Comparison of ENCODE assay signal across 8 mouse cellular contexts in genomic region chr11:116818722-116819121, GRCm38 (mm10). TPM values are rescaled to one million over a fixed set of nuclear protein-coding genes. Genes with fewer than 3 reads are reported as not detected.
DNase-seq lines count a peak whose midpoint lies in the region; ATAC-seq lines count a peak whose summit lies in the region.
"Had no signal": no experiment of that assay in that cellular context is flagged by ENCODE, and none has a peak within 500 bp of the region (broad histone marks: within the 10 kb centered on the region; RNA-seq: fewer than 3 reads in every experiment).

No protein-coding gene starts in this region.

- H3K27ac ChIP-seq in hindbrain, embryonic 12.5 days = peak overlapping the region; percentile 30; the same call in 1 of the 2 replicates
- no peak overlapping the region for H3K27ac ChIP-seq in hindbrain, embryonic 16.5 days (ENCODE audit: low read depth, low read length)
- H3K27ac ChIP-seq in embryonic facial prominence, embryonic 14.5 days (replicated peaks; ENCODE audit: low read depth, low read length) = peak overlapping the region; percentile 39
- H3K27ac ChIP-seq in limb, embryonic 13.5 days = peak overlapping the region; percentile 35; the same call in 1 of the 2 replicates
- H3K27ac ChIP-seq: liver, embryonic 14.5 days had no signal

- DNase-seq in cerebellum, postnatal 25 days = peak; percentile 59 to 71
- DNase-seq in embryonic facial prominence, embryonic 14.5 days (ENCODE audit: low spot score) = no peak

- WGBS in hindbrain, embryonic 12.5 days = 70% methylated on average over 8 of the region's 8 CpGs
- WGBS in hindbrain, embryonic 16.5 days = 58% methylated on average over 8 of the region's 8 CpGs
- WGBS in embryonic facial prominence, embryonic 14.5 days = 57% methylated on average over 8 of the region's 8 CpGs
- WGBS in limb, embryonic 13.5 days = 33% methylated on average over 8 of the region's 8 CpGs

- peaks cover 68% of the 10 kb centered on the region for H3K4me1 ChIP-seq in hindbrain, embryonic 12.5 days
- peaks cover 18% of the 10 kb centered on the region for H3K4me1 ChIP-seq in hindbrain, embryonic 16.5 days (ENCODE audit: control insufficient read depth, insufficient read depth, low read depth, low read length)
- H3K4me1 ChIP-seq in embryonic facial prominence, embryonic 14.5 days (ENCODE audit: control insufficient read depth, insufficient read depth, low read length) = peaks cover 26% of the 10 kb centered on the region
- peaks cover 36% of the 10 kb centered on the region for H3K4me1 ChIP-seq in limb, embryonic 13.5 days

- H3K4me3 ChIP-seq in hindbrain, embryonic 12.5 days = no peak overlapping the region
- no peak overlapping the region for H3K4me3 ChIP-seq in hindbrain, embryonic 16.5 days (ENCODE audit: low read length)
- no peak overlapping the region for H3K4me3 ChIP-seq in embryonic facial prominence, embryonic 14.5 days (ENCODE audit: low read depth, low read length)
- no peak overlapping the region for H3K4me3 ChIP-seq in limb, embryonic 13.5 days

- H3K27me3 ChIP-seq in hindbrain, embryonic 12.5 days = no peaks in the 10 kb centered on the region
- H3K27me3 ChIP-seq in hindbrain, embryonic 16.5 days (replicated peaks; ENCODE audit: control insufficient read depth, insufficient read depth, low read length) = no peaks in the 10 kb centered on the region
- no peaks in the 10 kb centered on the region for H3K27me3 ChIP-seq in embryonic facial prominence, embryonic 14.5 days (replicated peaks; ENCODE audit: control insufficient read depth, insufficient read depth, low read length)
- H3K27me3 ChIP-seq in limb, embryonic 13.5 days = no peaks in the 10 kb centered on the region

- no peaks in the 10 kb centered on the region for H3K9me3 ChIP-seq in hindbrain, embryonic 12.5 days (replicated peaks)
- H3K9me3 ChIP-seq in hindbrain, embryonic 16.5 days (ENCODE audit: control insufficient read depth, low read length) = no peaks in the 10 kb centered on the region
- no peaks in the 10 kb centered on the region for H3K9me3 ChIP-seq in embryonic facial prominence, embryonic 14.5 days (ENCODE audit: control insufficient read depth, low read length)
- H3K9me3 ChIP-seq in limb, embryonic 13.5 days = no peaks in the 10 kb centered on the region

- no peak overlapping the region for H3K9ac ChIP-seq in hindbrain, embryonic 12.5 days
- H3K9ac ChIP-seq in hindbrain, embryonic 16.5 days (ENCODE audit: low read depth, low read length) = no peak overlapping the region
- no peak overlapping the region for H3K9ac ChIP-seq in embryonic facial prominence, embryonic 14.5 days (ENCODE audit: low read depth, low read length)
- peak overlapping the region; percentile 19 for H3K9ac ChIP-seq in limb, embryonic 13.5 days
- H3K9ac ChIP-seq: liver, embryonic 14.5 days had no signal

- ATAC-seq in hindbrain, embryonic 12.5 days (ENCODE audit: low FRiP score) = no peak
- no peak for ATAC-seq in hindbrain, embryonic 16.5 days
- no peak for ATAC-seq in embryonic facial prominence, embryonic 14.5 days (ENCODE audit: low read depth)
- no peak for ATAC-seq in limb, embryonic 13.5 days (ENCODE audit: low FRiP score, low read depth)
- ATAC-seq in megakaryocyte, adult 5-6 weeks (ENCODE audit: poor library complexity, severe bottlenecking) = no peak
- ATAC-seq in CD4-positive, CD25-positive, alpha-beta regulatory T cell, adult 4 months = no peak

- H3K36me3 ChIP-seq in hindbrain, embryonic 12.5 days = no peaks in the 10 kb centered on the region
- no peaks in the 10 kb centered on the region for H3K36me3 ChIP-seq in hindbrain, embryonic 16.5 days (ENCODE audit: control insufficient read depth, insufficient read depth, low read length)
- H3K36me3 ChIP-seq in embryonic facial prominence, embryonic 14.5 days (ENCODE audit: control insufficient read depth, insufficient read depth, low read length) = no peaks in the 10 kb centered on the region
- no peaks in the 10 kb centered on the region for H3K36me3 ChIP-seq in limb, embryonic 13.5 days

- H3K4me2 ChIP-seq in hindbrain, embryonic 12.5 days (replicated peaks) = no peak overlapping the region
- H3K4me2 ChIP-seq in hindbrain, embryonic 16.5 days (ENCODE audit: low read length) = no peak overlapping the region
- no peak overlapping the region for H3K4me2 ChIP-seq in embryonic facial prominence, embryonic 14.5 days (ENCODE audit: low read depth, low read length)
- H3K4me2 ChIP-seq in limb, embryonic 13.5 days (replicated peaks) = no peak overlapping the region

RNA-seq across cellular contexts. Expression of gene Mxra7, which starts 9.1 kb away (rescaled TPM):
- polyA plus RNA-seq in hindbrain, embryonic 12.5 days (2016; fragmentation: Nextera tagmentation; extraction: Ambion mirVana) = 95.0 and 105 TPM in 2 replicates
- polyA plus RNA-seq in hindbrain, embryonic 16.5 days (2015; fragmentation: Nextera tagmentation; extraction: Ambion mirVana) = 33.7 and 37.7 TPM in 2 replicates
- polyA plus RNA-seq in embryonic facial prominence, embryonic 14.5 days (2014; fragmentation: Nextera tagmentation; extraction: Ambion mirVana) = 17.3 and 17.6 TPM in 2 replicates
- 17.1 and 20.2 TPM in 2 replicates for polyA plus RNA-seq in limb, embryonic 13.5 days (2015; fragmentation: Nextera tagmentation; extraction: Ambion mirVana)
- total RNA-seq in megakaryocyte, adult 5-6 weeks (2015) = 0.55 TPM in 1 of 2 replicates, not detected in the other
- total RNA-seq in megakaryocyte, adult 5-6 weeks (2017) = 0.33 TPM in 1 of 2 replicates, not detected in the other
- polyA plus RNA-seq in CD4-positive, CD25-positive, alpha-beta regulatory T cell, adult 4 months (2017; shearing (Covaris generic)) = not detected

RNA-seq across cellular contexts. Expression of gene Mettl23, which starts 24.4 kb away (rescaled TPM):
- polyA plus RNA-seq in hindbrain, embryonic 12.5 days (2016; fragmentation: Nextera tagmentation; extraction: Ambion mirVana) = 56.1 and 64.9 TPM in 2 replicates
- 62.6 and 62.8 TPM in 2 replicates for polyA plus RNA-seq in hindbrain, embryonic 16.5 days (2015; fragmentation: Nextera tagmentation; extraction: Ambion mirVana)
- 75.8 and 77.4 TPM in 2 replicates for polyA plus RNA-seq in embryonic facial prominence, embryonic 14.5 days (2014; fragmentation: Nextera tagmentation; extraction: Ambion mirVana)
- 72.2 and 79.0 TPM in 2 replicates for polyA plus RNA-seq in limb, embryonic 13.5 days (2015; fragmentation: Nextera tagmentation; extraction: Ambion mirVana)
- 55.4 and 61.3 TPM in 2 replicates for total RNA-seq in megakaryocyte, adult 5-6 weeks (2015)
- 38.5 and 42.6 TPM in 2 replicates for total RNA-seq in megakaryocyte, adult 5-6 weeks (2017)
- polyA plus RNA-seq in CD4-positive, CD25-positive, alpha-beta regulatory T cell, adult 4 months (2017; shearing (Covaris generic)) = 100 to 1,000 TPM; 161 to 189 TPM

RNA-seq across cellular contexts. Expression of gene Jmjd6, which starts 24.5 kb away (rescaled TPM):
- polyA plus RNA-seq in hindbrain, embryonic 12.5 days (2016; fragmentation: Nextera tagmentation; extraction: Ambion mirVana) = 82.3 and 82.9 TPM in 2 replicates
- 67.2 and 70.2 TPM in 2 replicates for polyA plus RNA-seq in hindbrain, embryonic 16.5 days (2015; fragmentation: Nextera tagmentation; extraction: Ambion mirVana)
- polyA plus RNA-seq in embryonic facial prominence, embryonic 14.5 days (2014; fragmentation: Nextera tagmentation; extraction: Ambion mirVana) = 72.9 and 74.8 TPM in 2 replicates
- polyA plus RNA-seq in limb, embryonic 13.5 days (2015; fragmentation: Nextera tagmentation; extraction: Ambion mirVana) = 76.6 and 82.6 TPM in 2 replicates
- 33.4 and 37.4 TPM in 2 replicates for total RNA-seq in megakaryocyte, adult 5-6 weeks (2015)
- 36.3 and 37.7 TPM in 2 replicates for total RNA-seq in megakaryocyte, adult 5-6 weeks (2017)
- polyA plus RNA-seq in CD4-positive, CD25-positive, alpha-beta regulatory T cell, adult 4 months (2017; shearing (Covaris generic)) = 10 to 100 TPM; 48.1 to 62.6 TPM

RNA-seq across cellular contexts. Expression of gene Mfsd11, which starts 33.5 kb away (rescaled TPM):
- 43.3 and 47.6 TPM in 2 replicates for polyA plus RNA-seq in hindbrain, embryonic 12.5 days (2016; fragmentation: Nextera tagmentation; extraction: Ambion mirVana)
- 52.1 and 52.7 TPM in 2 replicates for polyA plus RNA-seq in hindbrain, embryonic 16.5 days (2015; fragmentation: Nextera tagmentation; extraction: Ambion mirVana)
- polyA plus RNA-seq in embryonic facial prominence, embryonic 14.5 days (2014; fragmentation: Nextera tagmentation; extraction: Ambion mirVana) = 42.8 and 43.9 TPM in 2 replicates
- 44.3 and 44.8 TPM in 2 replicates for polyA plus RNA-seq in limb, embryonic 13.5 days (2015; fragmentation: Nextera tagmentation; extraction: Ambion mirVana)
- total RNA-seq in megakaryocyte, adult 5-6 weeks (2015) = 22.2 and 26.2 TPM in 2 replicates
- 17.6 and 26.5 TPM in 2 replicates for total RNA-seq in megakaryocyte, adult 5-6 weeks (2017)
- polyA plus RNA-seq in CD4-positive, CD25-positive, alpha-beta regulatory T cell, adult 4 months (2017; shearing (Covaris generic)) = 10 to 100 TPM; 30.0 to 32.9 TPM

RNA-seq across cellular contexts. Expression of gene Srsf2, which starts 34.2 kb away (rescaled TPM):
- polyA plus RNA-seq in hindbrain, embryonic 12.5 days (2016; fragmentation: Nextera tagmentation; extraction: Ambion mirVana) = 822 and 828 TPM in 2 replicates
- 469 and 518 TPM in 2 replicates for polyA plus RNA-seq in hindbrain, embryonic 16.5 days (2015; fragmentation: Nextera tagmentation; extraction: Ambion mirVana)
- polyA plus RNA-seq in embryonic facial prominence, embryonic 14.5 days (2014; fragmentation: Nextera tagmentation; extraction: Ambion mirVana) = 663 and 697 TPM in 2 replicates
- polyA plus RNA-seq in limb, embryonic 13.5 days (2015; fragmentation: Nextera tagmentation; extraction: Ambion mirVana) = 789 and 792 TPM in 2 replicates
- total RNA-seq in megakaryocyte, adult 5-6 weeks (2015) = 784 and 845 TPM in 2 replicates
- total RNA-seq in megakaryocyte, adult 5-6 weeks (2017) = 315 and 355 TPM in 2 replicates
- 100 to 1,000 TPM; 543 to 659 TPM for polyA plus RNA-seq in CD4-positive, CD25-positive, alpha-beta regulatory T cell, adult 4 months (2017; shearing (Covaris generic))

Comparison
In these comparisons a context has a peak if more than half of its experiments do, and no peak if none do; other contexts are left out.
1. RNA of gene Mxra7, which starts 9.1 kb away (polyA plus RNA-seq): 95.0 to 105 TPM in hindbrain, embryonic 12.5 days, 33.7 to 37.7 TPM in hindbrain, embryonic 16.5 days, 17.3 to 17.6 TPM in embryonic facial prominence, embryonic 14.5 days and 17.1 to 20.2 TPM in limb, embryonic 13.5 days; not detected in CD4-positive, CD25-positive, alpha-beta regulatory T cell, adult 4 months; every median in the first group is over 10 times any median in the second.